Mouse (Mus musculus) layer of hippocampus, adult 6 months (tissue): ENCODE measurements around the gene Tekt4. TPM values are rescaled to one million over a fixed set of nuclear protein-coding genes. Genes with fewer than 3 reads are reported as not detected.

Source experiments
- long read RNA-seq, 2 experiments: library from polyadenylated mRNA; unstranded; transcript quantifications; one replicate each; pipeline ENCODE4 v2.0.0; 2019 to 2020
- polyA plus RNA-seq: library from polyadenylated mRNA; unstranded; fragments of <200 nt; fragmentation: Nextera tagmentation; gene quantifications from 2 replicates; pipeline ENCODE4 v1.2.3, GENCODE M21; 2021

Tekt4 gene
- polyA plus RNA-seq = 1.8 and 2.0 TPM in 2 replicates
- long read RNA-seq, experiment 1, partial matches to known transcripts = 0 of 5 reads
- long read RNA-seq, experiment 1, other reads (novel, unspliced or antisense) = 4 of 5 reads
- long read RNA-seq, experiment 2, partial matches to known transcripts = 0 of 3 reads
- long read RNA-seq, experiment 2, other reads (novel, unspliced or antisense) = 0 of 3 reads

GRCm38 (mm10) chr17:25454272-25454671 lies at the start of gene Tekt4:
TSS of gene Tekt4 (plus strand) at chr17:25454615.

GRCm38 (mm10) chr17:25433617-25434606 lies 20.5 kb upstream of the Tekt4 start, which contains the start of gene Cacna1h:
TSS of gene Cacna1h (minus strand) at chr17:25433783.

GRCm38 (mm10) chr17:25497013-25497412 lies 42.6 kb downstream of the Tekt4 start, which contains the start of gene Sstr5:
TSS of gene Sstr5 (minus strand) at chr17:25497288.

Other genes starting within 250 kb of the Tekt4 start
- gene Gnptg, start 214.5 kb upstream of the Tekt4 start, polyA plus RNA-seq = 90.7 and 91.3 TPM in 2 replicates
- gene Tsr3, start 214.4 kb upstream of the Tekt4 start, polyA plus RNA-seq = 58.8 and 62.6 TPM in 2 replicates
- 3.0 and 4.2 TPM in 2 replicates for gene Baiap3, start 198.3 kb upstream of the Tekt4 start, polyA plus RNA-seq
- gene Ube2i, start 180.0 kb upstream of the Tekt4 start, polyA plus RNA-seq = 235 and 259 TPM in 2 replicates
- not detected in 2 replicates for gene Prss34, start 156.2 kb upstream of the Tekt4 start, polyA plus RNA-seq
- gene Prss28, start 146.0 kb upstream of the Tekt4 start, polyA plus RNA-seq = not detected in 2 replicates
- not detected in 2 replicates for gene Prss29, start 136.0 kb upstream of the Tekt4 start, polyA plus RNA-seq
- not detected in 2 replicates for gene Tpsab1, start 109.1 kb upstream of the Tekt4 start, polyA plus RNA-seq
- gene Tpsb2, start 88.3 kb upstream of the Tekt4 start, polyA plus RNA-seq = not detected in 2 replicates
- not detected in 2 replicates for gene Tpsg1, start 85.3 kb upstream of the Tekt4 start, polyA plus RNA-seq
- gene Cacna1h, start 20.8 kb upstream of the Tekt4 start, polyA plus RNA-seq = 16.4 and 17.4 TPM in 2 replicates
- 0.18 and 0.23 TPM in 2 replicates for gene Sstr5, start 42.7 kb downstream of the Tekt4 start, polyA plus RNA-seq
- 43.6 and 69.7 TPM in 2 replicates for gene Sox8, start 116.1 kb downstream of the Tekt4 start, polyA plus RNA-seq
- 31.8 and 35.9 TPM in 2 replicates for gene Lmf1, start 124.5 kb downstream of the Tekt4 start, polyA plus RNA-seq